Mouse (Mus musculus) liver (tissue): ENCODE measurements around the gene 4921530L21Rik.

Source experiments
- DNase-seq: peaks from one replicate; pipeline ENCODE4 v3.0.0-alpha.2; 2020; ENCODE audit warnings: mixed read lengths

The 4921530L21Rik gene

DNA sequence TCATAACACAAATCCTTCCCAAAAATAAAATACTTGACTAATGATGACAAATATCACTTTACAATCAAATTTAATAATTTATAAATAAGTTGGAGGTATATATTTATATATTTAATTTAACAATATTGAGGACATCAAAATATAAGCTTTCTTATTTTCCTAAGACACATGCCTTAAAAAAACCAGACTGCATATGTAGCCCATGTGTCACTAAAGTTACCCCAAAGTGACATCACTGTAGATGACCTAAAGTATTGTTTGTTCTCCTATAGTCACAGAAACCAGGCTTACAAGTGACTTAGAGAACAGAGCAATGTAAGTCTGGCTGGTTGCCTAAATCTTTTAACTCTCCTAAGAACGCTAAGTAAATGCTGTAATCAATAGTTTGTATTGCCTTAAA lies at the start of gene 4921530L21Rik:
Gene 4921530L21Rik, plus strand, starts transcription at position 301 of the 400 bp plus-strand sequence.
- DNase-seq, result no peak

DNA sequence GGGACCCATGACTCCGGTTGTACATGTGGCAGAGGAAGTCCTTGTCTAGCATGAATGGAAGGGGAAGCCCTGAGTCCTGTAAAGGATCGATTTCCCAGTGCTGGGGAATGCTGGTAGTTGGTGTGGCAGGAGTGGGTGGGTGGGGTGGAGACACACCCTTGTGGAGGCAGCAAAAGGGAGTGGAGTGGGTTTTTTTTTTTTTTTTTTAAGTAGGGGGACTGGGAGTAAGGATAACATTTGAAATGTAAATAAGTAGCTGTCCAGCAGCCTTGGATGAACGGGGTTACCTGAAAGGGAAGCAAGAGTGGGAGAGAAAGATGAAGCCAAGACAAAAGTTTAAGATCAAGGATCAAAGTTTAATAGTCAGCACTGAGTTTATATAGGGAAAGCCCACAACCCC lies 47.2 kb upstream of the 4921530L21Rik start:
- no peak for DNase-seq

DNA sequence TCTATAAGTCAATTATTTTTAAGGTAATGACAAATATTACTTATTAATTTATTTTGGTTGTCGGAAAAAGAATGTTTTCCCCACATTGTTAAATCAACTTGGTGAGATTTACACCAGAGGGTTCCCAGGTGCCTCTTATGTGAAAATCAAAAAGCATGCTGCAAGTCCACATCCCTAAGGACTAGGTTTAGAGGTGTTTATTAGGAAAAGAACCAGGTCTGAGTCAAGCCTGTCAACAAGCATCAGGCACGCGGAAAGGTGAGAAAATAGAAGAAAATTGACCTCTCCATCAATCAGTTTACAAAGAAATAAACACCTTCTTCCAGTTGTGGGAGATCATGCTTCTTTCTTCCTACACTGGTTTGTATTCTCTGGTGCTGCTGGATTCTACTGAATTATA lies 18.1 kb upstream of the 4921530L21Rik start:
- no peak for DNase-seq

DNA sequence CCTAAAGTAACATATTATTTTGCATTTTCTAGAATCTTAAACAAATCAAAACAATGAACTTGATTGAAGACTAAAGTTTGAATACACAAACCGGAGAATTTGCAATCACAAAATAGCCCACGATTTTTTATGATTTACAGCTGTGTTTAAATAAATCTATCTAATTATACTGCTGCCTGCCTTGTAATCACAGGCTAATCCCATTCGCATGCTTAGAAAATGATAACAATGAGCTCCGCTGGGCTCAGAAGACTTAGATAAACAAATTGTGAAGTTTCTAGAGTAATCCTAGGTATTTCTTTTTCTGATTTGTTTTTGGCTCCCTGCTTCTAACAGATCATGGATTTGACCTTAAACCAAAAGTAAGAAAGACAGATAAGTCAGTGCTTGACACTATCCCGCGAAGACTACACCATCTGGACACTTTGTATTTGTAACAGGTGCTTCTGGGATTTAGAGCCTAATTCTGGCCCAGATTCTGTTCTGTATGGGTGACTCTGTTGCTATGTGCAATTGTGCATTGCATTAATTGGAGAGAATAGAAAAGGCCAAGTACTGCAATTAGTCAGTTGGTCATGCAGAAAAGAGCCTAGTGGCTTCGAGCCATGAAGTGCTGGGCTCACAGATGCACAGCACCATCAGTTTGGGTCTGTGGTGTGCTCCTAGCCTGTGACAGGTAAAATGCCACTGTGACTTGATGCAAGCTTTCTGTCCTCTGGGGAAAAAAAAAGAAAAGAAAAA lies 15.2 kb upstream of the 4921530L21Rik start:
- no peak for DNase-seq

DNA sequence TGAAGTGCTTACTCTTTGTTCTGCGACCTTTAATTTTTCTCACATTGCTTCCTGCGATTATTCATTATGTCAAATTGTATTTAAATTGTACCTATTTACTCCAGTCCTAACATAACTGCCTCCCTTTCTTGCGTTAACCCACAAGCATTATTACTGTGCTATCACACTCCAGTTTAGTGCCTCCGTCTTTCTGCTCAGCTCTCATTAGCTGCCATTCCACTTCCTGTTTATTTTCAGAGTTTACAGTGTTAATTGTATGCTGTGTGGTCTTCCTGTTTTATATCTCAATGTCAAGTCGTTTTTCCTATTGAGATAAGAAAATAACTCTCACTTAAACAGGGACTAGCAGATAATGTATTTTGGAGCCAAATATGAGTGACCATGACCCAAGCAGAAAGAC lies 9.0 kb upstream of the 4921530L21Rik start:
- DNase-seq, result no peak

DNA sequence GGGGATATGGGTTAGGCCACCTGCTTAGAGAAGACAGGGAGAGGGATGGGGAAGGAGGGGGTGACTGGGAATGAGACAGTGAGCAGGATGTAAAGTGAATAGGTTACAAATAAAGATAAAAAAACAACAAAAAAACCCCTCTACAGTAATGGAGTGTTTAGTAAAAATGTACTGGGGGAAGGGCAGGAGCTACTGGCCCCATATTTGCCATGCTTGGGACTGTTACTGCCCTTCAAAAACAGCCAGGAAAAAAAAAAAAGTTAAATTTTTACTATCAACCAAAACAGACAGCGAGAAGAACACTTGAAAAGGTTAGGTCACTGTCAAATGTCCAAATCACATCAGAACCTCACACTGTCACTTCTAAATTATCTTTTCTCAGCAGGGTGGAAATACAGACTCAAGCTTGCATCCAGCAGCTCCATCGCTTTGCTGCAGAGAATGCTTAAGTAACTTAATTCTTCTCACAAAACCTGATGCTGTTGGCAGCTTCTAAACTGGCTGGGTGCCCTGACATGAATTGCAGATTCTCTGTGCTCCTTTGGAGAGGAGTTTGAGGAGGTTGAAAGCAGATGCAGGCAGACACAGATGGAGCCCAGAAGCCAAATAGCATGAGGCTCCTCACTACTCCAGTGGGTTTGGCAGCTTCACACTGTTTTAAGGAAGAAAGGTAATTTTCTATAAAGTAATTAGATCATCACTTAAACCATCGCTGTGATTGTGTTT lies 4.1 kb upstream of the 4921530L21Rik start:
- no peak for DNase-seq

DNA sequence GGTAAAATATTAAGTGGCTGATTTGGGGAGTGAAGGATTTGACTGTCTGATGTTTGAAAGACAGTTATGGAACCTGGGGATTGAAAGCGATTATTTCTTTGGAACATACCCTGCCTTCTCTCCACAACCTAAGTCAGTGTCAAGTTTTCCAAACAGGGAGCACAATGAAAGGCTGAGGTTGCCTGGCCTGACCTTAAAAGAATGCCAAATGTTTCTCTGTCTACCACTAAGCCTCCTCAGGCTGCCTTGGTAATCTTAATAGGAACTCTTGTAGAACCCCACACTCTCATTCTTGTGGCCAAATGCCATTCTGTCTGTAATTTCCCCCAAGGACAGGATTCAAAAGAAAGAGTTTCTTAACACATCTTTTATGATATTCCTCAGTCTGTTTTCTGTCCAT lies 3.5 kb upstream of the 4921530L21Rik start:
- DNase-seq, result no peak

DNA sequence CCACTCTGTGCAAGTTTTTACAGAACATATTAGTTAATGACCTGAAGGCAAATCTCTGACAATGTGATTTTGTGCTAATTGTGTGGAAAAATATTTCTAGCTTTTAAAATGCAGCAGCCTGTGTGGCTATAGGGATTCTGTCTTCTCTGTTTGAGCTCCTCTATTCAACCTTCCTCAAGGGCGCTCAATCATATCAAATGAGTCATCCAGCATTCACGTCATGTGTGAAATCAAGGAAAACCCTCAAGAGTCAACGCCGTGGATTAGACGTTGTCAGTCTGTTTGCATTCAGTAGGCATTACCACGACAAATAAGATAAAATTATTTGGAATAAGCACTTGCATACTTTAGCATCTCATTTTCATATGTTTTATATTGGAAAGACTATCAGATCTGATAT lies 18.4 kb downstream of the 4921530L21Rik start:
- DNase-seq, result no peak

DNA sequence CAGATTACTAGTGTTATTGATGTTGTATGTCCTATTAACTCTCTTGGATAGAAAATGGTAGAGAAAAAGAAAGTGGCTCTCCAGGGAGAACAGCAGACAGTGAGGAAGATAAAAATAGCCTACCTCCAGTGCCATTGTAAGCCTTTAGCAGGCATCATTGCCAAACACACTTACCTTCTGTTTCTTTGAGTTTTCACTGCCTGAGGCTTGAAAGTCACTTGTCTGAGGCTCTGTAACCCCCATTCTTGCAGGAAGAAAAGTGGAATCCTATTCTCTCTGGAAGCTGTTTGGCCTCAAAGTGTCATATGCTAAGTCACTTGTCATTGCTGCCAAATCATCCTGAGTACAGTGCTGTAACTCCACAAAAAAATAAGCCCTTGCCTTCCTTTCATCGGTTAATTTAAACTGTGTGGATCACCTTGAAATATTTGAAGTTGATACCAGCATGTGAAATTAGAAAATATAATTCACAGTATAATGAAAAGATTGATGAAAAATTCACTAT lies 23.6 kb downstream of the 4921530L21Rik start:
- no peak for DNase-seq

DNA sequence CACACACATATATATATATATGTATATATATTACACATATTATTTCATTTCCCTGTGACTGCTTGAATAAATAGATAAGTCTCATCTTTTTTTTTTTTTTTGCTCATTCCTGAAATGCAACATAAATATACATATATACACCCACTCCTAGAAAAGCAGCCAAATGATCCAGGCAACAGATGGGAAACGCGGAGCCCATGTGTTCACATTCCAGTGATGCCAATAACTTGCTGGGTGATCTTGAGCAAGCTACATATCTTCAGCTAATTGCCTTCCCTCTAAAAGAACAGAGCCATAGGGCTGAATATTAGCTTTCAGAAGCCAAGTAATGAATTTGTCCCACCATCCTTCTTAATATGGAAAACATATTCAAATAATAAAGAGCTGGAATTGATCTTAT lies 32.2 kb downstream of the 4921530L21Rik start:
- DNase-seq, result no peak

DNA sequence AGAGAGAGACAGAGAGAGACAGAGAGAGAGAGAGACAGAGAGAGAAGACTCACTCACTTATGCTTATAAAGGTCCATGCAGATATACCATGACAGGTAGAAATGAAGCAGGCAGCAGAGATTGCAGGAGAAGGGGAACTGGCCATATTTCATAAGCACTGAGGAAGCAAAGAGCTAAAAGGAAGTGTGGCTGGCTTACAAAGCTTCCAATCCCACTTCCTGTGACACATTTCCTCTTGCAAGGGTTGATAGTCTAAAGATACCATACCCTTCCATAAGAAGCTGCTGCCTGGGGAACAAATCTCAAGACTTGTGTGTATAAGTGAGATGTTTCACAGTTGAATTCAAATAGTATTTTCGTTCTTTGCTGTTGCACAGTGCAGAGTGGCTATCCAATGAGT lies 45.7 kb downstream of the 4921530L21Rik start:
- DNase-seq, result no peak

DNA sequence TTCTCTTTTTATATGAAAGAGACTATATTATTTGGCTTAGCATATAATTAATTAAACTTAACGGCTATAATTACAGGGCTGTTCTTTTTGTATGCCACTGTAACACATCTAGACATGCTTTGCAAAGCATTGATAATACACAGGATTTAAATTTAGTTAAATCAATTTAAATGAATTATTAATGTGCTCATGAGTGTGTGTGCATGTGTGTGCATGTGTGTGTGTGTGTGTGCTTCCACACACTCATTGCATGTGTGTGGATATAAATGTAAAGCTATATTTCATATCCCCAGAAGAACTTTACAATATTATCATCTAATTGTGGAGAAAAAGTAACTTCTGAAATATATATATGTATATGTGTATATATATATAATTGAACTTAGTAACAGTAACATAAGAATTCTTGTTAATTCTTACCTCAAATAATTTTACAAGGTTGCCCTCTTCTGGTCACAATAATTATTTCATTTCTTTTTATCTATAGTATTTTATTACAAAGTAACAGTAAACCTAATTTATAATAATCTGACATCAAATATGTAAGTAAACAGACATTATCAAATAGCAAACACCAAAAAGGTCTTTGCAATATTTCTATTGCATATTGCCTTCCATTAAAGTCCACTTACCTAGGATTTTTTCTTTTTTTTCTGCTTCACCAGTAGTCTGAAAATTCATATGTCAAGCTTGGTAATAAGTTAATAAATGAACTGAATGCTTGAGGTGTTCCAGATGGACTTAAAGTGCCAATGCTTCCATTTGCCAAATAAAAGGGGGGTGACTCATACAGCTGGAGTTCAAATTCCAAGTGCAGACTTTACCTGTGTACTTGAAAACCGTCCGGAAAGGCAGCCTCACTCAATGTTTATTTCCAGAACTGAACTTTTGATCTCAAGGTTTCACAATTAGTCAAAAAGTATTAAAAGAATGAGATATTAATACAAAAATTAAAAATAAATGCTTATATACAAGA lies 47.0 kb downstream of the 4921530L21Rik start:
- no peak for DNase-seq
